Mouse (Mus musculus): ENCODE results near the gene Fam118a.
"Not testable (repeated sequence)": the region's sequence is repeated elsewhere in the genome, so short reads cannot be mapped to it uniquely, and the experiment has no call there.

Gene Fam118a

DNA sequence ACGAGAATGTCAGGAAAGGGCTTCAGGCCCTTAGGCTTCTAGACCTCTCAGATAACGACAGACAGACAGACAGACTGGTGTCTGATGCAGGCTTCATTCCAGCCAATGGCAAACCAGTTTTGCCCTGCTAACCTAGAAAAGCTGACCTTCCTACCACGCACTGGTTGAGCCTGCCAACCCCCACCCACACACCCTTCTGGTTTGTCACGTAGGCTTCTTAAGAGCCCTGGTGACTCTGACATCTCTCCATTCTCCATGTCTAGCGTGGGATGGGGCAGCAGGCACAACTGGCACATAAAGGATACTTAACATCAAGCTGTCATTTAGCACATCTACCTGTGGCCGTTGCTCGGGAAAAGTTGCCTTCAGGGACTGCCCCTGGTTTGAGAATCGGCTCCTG is 19.1 kb upstream of the Fam118a start:
- intact Hi-C loops (cut with DNase I): no loop called here

DNA sequence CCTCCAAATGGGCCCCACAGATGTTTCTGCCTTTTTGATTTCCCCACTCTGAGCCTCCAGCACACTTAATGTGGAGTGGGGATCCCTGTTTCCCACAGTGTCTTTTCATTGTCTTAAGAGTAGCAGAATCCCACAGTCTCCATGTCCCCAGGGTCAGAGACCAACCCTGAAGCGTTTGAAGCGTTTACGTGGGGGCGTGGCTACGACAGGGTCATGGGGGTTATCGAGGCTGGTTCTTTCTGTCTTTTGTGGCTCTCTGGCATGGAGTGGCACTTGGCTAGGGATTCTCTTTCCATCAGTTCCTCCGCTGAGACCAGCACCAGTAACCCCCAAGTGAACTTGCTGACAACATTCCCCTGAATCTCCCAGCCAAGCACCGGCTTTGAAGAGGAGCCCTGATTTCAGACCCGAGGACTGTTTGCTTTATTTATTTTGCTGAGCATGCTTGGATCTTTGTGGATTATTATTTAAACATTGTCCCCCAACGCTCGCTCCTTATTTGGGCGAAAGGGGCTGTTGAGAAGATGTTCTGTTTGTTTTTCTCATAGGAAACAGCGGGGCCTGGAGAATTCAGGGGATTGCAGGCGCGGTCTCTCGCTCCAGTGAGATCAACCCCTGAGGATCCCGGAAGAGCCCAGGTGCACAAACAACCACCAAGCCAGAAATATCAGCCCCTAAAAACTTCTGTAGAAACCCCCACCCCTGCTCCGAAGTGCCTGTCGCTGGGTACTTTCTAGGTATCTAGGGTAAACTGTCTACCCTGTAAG is 16.7 kb upstream of the Fam118a start:
- intact Hi-C loops (cut with DNase I): no loop called here

DNA sequence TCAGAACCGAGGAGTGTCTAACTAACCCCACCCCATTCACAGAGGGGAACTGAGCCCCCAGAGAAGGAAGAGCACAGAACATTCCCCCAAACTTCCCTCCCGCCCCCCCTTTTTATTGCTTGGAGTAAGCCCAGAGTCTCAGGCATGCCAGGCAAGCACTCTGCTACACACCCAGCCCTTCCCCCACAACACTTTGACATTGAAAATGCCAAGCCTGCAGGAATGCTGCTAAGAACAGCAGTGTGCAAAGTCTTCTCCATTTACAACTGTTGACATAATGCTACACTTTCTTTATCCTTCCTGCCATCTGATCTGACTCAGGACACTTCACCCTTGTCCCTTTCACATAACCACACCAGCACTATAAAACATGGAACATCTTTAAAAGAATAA is 16.1 kb upstream of the Fam118a start:
- intact Hi-C loops (cut with DNase I): no loop called here

DNA sequence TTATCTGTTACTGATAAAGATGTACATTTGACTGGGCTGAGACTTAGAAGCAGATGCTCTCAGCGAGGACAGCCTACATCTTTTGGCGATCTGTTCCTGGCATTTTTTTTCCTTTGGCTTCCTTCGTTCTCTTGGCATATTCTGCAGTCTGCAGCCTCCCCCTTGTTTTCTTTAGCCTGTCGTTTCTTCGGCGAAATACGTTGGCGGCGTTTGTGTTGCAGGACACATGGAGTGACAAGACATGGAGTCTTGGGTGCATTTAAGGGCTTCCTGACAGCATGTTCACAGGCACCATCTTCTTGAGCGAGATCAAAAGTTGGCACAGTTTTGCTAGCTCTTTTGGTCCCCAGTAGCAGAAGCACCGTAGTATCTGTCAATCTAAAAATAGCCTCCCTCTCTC is 13.0 kb upstream of the Fam118a start:
- intact Hi-C loops (cut with DNase I): loop anchor here (5.0 kb wide), 1 partner anchor 57 kb away; no protein-coding TSS in a partner anchor

DNA sequence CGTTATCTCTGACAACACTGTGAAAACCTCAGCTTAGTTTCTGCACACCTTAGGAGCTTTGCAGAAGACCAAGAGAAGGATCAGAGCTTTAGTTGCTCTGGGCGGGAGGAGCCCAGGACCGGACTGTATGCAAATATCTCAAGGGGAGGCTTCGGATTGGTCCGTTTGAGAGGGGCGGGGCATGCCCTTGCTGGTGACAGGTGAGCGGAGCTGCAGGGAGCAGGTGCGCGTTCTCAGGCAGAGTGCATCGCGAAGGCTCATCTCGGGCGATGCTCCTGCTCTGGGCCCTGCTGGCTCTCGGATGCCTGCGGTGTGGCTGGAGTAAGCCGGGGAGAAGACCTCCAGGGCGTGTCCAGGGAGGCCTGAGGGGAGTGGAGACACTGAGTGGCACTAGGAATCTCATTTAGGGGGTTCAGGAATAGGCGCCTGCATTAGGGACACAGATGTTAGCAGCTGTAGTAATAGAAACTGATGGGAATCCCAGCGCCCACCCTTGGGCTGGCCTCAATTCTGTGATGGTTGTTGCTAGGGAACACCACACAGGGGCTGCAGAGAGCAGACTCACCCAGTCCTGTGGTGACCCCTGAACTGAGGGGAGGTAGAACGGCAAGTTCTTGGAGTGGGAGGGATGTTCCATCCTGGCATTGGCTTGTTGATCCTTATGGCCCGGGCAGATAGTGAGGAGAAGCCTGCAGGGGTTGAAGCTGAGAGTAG is 11.6 kb upstream of the Fam118a start, which contains the start of gene Upk3a:
Upk3a (plus strand) TSS at position 191 of the 714 bp plus-strand sequence.
- intact Hi-C loops (cut with DNase I): loop anchor here (5.0 kb wide), 1 partner anchor 55 kb away; no protein-coding TSS in a partner anchor

DNA sequence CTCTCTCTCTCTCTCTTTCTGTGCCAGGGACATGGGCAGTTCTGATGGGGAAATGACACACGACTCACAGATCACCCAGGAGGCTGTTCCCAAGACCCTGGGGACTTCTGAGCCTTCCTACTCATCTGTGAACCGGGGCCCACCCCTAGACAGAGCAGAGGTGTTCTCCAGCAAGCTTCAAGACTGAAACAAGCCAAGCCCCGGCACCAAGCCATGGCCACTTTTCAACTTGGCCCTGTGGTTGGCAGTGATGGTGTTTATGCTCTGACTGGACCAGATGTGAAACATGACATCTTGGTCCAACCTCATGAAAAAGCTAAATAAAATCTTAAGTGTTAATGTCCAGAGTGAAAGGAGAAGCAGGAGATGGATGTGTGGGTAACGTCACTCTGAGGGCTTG is 6.5 kb upstream of the Fam118a start:
- intact Hi-C loops (cut with DNase I): no loop called here

DNA sequence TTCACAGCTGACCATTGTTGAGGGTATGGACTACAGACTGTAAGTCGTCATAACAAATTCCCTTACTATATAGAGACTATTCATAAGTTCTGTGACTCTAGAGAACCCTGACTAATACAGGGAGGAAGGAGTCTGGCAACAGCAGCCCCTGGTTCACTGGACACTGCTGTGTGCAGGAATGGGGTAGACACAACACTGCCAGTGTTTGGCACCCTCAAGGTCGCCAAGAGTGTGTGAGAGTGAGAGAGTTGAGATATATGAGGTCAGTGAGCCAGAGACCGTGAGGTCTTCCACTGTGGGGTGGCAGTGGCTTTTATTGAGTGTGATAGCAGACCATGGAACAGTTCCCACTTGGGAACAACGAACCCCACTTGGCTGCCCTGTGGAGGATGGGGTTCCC is 2.6 kb upstream of the Fam118a start:
- intact Hi-C loops (cut with DNase I): no loop called here

DNA sequence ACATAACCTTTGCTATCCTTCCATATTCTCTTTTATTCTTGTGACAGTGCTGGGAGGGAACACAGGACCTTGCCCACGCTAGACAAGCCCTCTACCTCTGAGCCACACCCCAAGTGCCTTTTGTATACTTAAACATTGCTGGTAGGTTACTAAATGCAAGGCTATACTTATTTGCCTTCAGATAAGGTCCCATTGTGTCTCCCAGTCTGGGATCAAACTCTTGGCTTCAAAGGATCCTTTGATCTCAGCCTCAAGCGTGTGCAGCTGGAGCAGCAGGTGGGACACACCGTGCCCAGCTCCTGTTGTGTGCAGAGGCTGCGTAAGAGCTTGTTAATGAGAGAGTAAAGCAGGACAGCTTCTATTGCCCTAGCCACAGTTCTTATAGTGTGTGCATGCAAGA is 1.0 kb upstream of the Fam118a start:
- intact Hi-C loops (cut with DNase I): no loop called here

DNA sequence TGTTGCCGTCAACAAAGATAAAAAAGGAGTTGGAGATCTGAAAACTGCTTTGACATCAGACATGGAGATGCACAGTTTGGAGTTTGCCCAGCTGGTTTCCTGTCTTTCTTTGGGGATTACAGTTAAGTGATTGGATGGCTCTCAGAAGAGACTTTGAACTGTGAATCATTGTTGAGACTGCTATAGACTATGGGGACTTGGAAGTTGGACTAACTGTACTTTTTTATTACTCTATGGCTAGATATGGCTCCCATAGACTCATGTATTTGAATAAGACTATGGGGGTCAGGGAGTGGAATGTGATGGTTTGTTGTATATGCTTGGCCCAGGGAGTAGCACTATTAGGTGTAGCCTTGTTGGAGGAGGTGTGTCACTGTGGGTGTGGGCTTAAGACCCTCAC is 1.9 kb downstream of the Fam118a start:
- intact Hi-C loops (cut with DNase I): not testable (repeated sequence)

DNA sequence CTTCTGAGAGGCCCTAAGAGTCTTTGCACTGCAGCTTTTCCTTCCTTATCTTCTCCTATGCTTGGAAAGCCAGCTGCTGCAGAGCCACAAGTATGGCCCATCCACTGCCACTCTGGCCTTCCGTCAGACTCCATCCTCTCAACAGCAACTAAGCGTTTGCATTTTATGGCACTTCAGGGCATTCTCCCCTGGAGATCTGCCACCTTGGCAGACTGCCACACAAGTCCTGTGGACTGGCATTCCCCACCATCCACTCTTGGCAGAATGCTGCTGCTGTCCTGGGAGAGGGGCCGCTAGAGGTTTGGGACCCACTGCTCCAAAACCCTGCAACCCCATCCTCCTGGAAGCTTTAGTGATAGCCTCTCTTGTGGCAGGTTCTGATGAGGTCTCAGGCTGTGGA is 3.1 kb downstream of the Fam118a start:
- intact Hi-C loops (cut with DNase I): no loop called here

DNA sequence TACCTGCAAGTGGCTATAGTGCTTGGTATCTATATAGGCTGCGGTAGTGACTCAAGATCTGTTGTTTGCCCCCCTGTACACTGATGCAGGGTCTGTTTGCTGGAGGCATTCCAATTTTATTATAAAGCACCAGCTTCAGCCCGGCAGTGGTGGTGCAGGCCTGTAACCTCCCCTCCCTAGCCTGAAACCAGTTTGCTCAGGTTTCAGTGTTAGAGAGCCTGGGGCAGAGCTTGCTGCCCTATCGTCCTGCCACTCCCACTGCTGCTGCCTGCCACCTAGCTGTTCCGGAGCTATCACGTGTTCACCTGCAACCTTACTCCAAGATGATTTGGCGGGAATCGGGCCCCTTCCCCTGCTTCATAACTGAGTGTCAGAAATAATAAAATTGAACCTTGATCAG is 5.2 kb downstream of the Fam118a start:
- intact Hi-C loops (cut with DNase I): not testable (repeated sequence)

DNA sequence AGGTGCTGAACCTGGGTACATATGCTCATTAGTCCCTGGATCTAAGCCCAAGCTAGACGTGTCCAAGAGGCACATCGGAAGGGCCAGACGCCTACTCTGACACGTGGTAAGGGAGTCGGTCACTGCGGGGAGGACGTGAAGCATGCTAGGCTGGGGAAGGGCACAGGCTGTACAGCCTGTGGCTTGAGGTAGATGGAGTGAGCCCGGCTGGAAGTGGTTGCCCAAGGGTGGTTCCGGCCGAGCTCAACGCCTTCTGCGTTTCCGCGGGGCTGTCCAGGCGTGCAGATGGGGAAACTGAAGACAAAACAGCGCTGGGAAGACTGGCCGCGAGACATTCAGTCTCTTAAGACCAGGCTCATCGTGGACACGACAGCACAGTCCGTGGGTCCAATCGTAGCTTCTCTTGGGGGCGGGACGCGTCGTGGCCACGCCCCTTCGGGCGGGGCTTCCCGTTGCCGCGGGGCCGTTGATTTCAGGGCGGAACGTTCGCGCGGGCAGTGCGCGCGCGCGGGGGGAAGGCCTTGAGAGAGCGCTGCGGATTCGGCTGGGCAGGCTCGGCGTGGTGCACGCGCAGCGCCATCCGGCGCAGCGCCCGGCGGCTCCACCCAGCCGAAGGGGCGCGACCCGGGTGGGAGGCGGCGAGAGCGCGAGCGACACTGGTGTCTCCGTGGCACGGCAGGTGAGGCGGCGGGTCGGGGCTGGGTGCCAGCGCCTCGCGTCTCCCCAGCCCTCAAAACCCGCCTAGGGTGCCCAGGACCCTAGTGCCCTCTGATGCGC is 8.0 kb downstream of the Fam118a start:
- intact Hi-C loops (cut with DNase I): no loop called here

DNA sequence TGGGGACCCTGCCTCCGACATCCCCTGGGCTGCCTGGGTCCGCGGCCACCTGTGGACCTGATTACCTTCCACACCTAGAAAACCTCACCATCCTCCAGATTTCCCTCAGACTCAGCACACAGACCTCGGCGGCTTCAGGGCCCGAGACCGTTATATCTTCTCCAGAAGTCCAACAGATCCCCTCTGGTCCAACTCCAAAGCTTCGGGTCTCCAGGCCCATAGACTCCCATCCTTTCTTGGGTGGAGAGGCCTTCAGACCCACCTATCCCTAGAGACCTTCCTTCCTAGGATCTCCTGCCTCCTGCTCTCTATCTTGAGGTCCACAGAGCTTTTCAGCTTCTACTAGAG is 8.6 kb downstream of the Fam118a start:
- intact Hi-C loops (cut with DNase I): no loop called here

DNA sequence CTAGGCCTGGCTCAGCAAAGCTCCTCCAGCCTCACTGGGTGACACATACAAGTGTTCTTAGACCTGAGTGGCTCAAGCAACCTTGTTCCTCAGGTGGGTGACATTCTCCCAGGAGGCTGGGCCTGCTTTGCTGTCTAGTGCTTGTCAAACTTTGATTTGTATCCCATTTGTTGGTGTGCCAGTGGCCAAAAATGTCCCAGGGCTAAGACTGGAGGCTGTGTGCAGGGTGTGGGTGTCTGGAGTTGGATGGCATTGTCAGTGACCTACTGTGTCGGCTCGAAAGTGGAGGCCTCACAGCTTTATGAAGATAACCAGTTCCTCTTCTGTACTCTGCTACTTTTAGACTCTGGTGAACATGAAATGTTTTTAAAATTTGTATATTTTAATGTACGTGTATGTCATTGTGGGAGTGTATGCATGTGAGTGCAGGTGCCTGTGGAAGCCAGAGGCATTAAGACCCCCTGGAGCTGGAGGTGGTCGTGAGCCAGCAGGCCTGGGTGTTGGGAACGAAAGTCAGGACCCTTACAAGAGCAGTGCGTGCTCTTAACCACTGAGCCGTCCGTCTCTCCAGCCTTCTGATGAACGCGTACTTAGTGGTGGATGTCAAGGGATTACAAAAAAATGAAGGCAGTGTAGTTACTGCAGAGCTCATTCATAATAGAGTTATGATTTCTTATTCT is 12.9 kb downstream of the Fam118a start:
- intact Hi-C loops (cut with DNase I): loop anchor here (5.0 kb wide), 1 partner anchor 39 kb away; no protein-coding TSS in a partner anchor

DNA sequence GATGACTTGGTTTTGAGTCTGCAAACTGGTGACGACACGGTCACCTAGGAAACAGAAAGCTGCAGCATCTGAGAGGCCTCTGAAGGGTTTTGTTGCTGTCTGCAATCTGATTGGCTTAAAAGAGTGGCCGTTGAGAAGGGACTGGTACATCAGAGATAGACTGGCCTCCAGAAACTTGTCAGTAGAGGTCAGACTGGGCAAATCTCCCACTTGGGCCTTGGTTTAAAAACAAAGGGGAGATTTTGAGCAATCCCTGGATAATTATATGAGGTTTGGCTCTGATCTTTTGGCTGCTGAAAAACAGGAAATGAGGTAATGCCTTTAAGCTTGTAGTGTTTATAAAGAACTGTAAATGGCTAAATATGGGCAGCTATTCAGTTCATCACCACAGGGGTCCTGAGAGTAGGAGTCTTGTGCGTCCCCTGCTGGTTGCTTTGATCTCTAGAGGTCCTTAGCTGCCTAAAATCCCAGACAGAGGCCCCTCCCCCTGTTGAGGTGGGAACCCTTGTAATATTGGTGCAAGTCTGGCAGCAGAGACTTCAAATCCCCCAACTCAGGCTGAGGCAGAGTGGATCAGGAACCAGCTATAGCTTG is 13.7 kb downstream of the Fam118a start:
- intact Hi-C loops (cut with DNase I): loop anchor here (5.0 kb wide), 1 partner anchor 40 kb away; no protein-coding TSS in a partner anchor

DNA sequence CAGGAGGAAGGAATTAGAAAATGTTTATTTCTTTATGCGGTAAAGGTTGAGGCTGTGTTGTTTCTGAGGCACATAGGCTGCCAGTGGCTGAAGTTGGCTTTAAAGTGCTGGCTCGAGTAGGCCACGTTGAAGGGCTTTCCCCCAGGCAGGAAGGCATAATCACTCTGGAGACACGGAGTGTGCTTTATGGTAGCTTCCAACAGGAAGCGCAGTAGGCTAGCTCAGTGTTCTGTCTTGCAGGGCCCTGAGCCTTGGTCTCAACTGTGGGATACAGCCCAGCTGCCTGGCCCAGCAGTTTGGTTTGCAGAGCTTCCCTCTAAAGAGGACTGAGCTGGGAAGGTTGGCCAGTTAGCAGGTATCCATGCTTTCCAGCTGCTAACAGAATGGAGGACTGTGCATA is 14.4 kb downstream of the Fam118a start:
- intact Hi-C loops (cut with DNase I): loop anchor here (5.0 kb wide), 1 partner anchor 41 kb away; no protein-coding TSS in a partner anchor

DNA sequence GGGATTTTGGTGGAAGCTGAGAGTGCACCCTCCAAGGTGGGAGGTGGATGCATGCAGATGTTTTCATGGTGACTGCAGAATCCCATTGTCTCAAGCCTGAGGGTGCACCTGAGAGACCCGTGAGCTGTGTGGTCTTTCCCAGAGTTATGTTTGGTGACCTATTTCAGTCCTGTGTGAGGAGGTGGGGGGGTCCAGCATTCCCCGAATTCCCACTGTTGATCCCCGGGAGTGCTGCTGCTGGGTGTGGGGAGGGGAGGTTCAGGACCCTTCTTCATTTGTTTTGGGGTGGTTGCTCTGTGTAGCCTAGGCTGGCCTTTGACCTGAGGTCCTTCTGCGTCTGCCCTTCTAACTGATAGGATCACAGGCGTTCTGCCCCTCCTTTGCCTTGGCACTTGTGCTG is 15.0 kb downstream of the Fam118a start:
- intact Hi-C loops (cut with DNase I): loop anchor here (5.0 kb wide), 1 partner anchor 41 kb away; no protein-coding TSS in a partner anchor

DNA sequence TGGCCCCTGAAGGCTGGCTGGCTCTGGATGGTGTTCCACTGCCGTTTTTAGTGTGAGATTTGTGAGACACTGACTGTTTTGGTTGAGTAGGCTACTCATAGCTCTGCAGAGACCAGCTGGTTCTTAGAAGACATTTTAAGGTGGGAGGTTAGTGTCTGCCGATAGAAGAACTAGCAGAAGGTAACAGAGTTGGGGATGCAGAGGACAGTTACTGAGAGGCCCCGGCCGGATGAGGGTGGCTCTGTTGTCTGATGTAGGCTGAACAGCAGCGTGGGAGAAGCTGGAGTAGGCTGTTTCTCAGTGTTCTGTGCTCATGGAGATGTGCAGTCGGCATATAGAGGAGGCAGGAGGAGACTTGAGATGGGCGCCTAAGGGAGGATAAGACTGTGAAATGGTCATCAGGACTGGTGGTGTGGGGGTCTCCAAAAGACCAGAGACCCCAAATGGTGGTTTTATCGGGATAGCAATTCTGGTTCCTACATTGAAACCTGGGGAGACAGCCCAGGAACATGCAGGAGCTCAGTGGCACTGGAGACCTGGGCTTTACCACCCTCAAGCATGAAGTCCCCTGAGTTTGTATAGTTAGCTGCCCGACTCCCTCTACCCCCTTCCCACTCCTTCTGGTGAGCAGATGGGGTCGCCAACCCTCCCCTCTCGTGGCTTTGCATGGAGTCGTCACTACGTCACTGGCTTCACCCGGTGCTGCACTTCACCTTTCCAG is 17.6 kb downstream of the Fam118a start:
- intact Hi-C loops (cut with DNase I): no loop called here

DNA sequence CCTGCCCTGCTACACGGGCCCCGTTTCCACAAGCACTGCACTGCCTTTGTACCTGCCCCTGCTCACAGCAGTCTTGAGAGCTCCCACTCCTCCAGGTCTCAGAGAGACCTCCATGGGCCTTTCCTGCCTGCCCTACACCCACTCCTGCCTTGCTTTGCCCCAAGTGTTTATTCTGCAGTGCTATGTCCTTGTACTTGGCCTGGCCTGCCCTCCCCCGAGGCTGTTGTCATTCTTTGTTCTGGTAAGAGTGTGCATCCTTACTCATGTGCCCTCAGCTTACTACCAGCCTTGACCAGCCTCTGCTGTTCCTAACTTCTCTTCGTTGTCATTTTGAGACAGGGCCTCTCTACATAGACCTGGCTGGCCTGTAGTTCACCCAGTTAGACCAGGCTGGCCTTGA is 19.1 kb downstream of the Fam118a start:
- intact Hi-C loops (cut with DNase I): no loop called here

DNA sequence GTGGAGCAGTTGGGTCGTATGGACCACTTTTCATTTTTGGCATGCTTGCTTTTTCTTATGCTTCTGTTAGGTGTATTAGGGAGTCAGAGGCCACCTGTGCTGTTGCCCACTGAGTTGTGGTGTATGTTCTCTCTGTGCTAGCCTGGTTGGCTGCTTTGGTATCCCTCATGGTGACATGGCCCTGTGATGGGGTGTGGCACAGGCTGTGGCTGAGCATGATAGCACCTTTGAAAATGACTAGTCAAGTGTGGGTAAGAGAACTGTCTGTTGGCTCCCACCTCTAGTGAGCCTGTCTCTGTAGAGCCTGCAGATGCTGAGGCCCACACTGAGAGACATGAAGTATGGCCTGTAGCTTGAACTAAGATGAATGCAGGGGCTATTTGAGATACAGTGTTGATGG is 21.0 kb downstream of the Fam118a start:
- intact Hi-C loops (cut with DNase I): no loop called here
